Mouse (Mus musculus) adrenal gland, adult (tissue): ENCODE measurements at regions not wholly inside any gene's neighbourhood (a gene's known extent, or its start where the extent isn't known, plus 50 kb on each side); places are given as distances from the start of the nearest gene placed in this dataset.
"Not testable (repeated sequence)": the region's sequence is repeated elsewhere in the genome, so short reads cannot be mapped to it uniquely, and the experiment has no call there.

ENCODE experiments used
- DNase-seq, 2 experiments: peaks; one replicate each; pipeline ENCODE4 v3.0.0; 2022 to 2023; ENCODE audit warnings: low spot score in 1 of 2; ENCODE audit not compliant: inconsistent age in 2 of 2

- DNase-seq = no peak
Measured at GRCm38 (mm10) chr16:69937514-69938194, 74.1 kb upstream of the Speer2 start.

- DNase-seq = no peak
Measured at GRCm38 (mm10) chr16:69943635-69944034, 80.1 kb upstream of the Speer2 start.

GRCm38 (mm10) chr16:69948783-69949182 is 85.2 kb upstream of the Speer2 start:
- peak in 1 of 2 experiments; percentile 6 for DNase-seq

- no peak for DNase-seq
Measured at GRCm38 (mm10) chr16:69949339-69949738, 85.8 kb upstream of the Speer2 start.

GRCm38 (mm10) chr16:69951581-69951980 is 88.0 kb upstream of the Speer2 start:
- no peak for DNase-seq

DNA sequence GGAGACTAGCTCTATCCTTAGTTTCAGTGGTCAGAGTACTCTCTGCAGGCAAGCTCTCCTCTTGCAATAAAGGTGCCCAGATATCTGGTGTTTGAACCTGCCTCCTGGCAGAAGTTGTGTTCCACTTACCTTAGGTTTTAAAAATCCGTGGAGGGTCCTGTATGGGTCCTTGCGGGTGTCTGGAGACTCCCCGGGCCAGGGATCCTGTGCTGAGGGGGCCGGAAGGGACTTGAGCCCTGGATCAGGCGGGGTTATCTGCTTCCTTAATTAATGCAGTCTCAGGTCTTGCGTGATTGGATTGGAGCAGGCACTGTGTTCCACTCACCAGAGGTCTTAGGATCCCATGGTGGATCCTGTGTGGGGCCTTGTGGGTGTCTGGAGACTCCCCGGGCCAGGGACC is 103.0 kb upstream of the Speer2 start:
- not testable (repeated sequence) for DNase-seq

DNA sequence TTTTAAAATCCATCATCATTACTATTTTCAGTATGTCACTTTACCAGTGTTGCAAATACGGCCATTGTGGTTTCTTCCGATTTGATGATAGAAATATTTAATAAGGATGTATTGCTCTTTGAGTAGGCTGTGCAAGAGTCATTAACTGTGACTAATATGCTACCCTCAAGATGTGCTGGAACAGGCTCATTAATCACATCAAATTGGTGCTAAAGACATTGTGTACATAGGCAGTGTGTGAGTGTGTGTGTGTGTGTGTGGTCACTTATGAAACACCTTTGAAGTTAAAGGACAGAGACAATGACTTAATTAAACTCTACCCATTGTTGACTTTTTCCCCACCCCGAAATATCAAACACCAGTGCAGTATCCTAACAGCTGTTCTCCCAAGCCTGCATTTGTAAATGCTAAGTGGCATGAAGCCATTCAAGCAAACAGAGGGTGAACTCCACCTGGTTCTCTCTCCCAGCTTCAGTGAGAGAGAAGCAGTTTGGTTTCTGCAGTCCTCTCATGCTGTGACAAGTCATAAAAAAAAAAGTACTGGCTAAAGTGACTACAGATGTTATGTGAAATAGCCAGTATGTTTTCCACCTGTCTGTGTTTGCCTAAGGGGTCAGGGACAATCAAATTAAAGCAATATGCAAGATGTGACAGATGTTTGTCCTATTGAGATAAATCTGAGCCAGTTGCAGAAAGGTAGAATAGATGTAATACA is 116.4 kb upstream of the Speer2 start:
- DNase-seq = no peak

GRCm38 (mm10) chr16:69984320-69984719 is 120.8 kb upstream of the Speer2 start:
- DNase-seq = no peak

DNA sequence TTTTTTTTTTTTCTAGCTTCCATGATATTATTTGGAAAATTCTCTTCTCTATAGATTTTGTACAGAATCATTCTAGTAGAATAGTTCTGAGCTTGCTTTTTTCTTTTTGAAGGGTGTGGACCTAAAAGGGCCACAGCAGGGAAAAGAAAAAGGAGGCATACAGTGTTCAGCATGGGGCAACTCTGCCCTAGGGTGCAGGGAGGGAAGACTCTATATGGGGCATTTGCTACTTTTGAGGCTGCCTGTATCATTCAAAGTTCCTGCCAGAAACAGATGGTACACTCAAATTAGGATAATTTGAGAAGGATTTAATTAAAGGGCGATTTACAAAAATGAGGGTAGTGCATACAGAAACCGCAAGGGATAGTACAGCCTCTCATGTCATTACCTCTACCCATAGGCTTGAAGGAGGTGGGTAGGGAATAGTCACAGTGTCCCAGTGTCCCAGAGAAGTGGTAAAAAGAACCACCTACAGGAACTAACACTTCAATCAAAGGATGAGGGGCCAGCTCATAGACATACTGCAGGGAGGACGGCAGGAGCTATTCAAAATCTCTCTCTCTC is 128.4 kb upstream of the Speer2 start:
- DNase-seq = no peak

GRCm38 (mm10) chr16:69992715-69993114 is 129.2 kb upstream of the Speer2 start:
- no peak for DNase-seq

GRCm38 (mm10) chr16:70006863-70007262 is 143.3 kb upstream of the Speer2 start:
- no peak for DNase-seq

- no peak for DNase-seq
Measured at GRCm38 (mm10) chr16:70016980-70017379, 153.4 kb upstream of the Speer2 start.

DNA sequence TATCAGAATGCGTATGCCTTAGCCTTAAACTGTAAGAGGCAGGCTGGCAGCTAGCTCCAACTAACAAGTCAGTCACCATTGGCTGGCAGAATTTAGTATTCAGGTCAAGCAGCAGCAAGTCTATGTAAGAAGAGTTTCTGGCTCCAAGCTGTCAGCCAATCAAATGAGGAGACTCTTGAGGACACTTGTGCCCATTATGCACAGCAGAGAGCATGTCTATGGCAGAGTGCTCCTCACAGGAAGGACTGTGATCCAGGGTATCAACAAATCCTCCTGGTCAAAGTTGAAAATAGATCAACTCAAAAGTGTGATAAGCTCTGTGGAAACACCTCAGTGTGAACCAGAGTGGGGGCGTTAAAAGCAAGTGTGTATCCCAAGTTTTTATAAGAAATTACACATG is 156.0 kb upstream of the Speer2 start:
- no peak for DNase-seq

- DNase-seq = no peak
Measured at GRCm38 (mm10) chr16:70021436-70021835, 157.9 kb upstream of the Speer2 start.

DNA sequence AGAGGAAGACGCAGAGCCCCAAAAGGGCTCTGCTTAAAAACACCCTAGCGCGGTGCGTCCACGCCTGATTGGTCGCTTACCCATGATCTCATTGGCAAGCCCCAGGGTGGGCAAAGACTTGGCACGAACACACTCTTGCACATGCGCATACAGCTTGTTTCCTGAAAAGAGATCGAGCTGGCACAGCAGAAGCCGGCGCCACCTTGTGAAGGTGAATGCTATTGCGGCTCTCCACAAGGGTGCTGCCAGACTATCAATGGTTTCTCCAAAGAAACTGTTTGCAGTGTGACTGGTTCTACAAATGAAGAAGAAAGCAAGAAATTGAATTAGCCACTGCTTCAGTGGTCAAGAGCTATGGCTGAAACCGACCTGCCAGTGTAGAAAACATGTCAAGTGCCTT is 165.1 kb upstream of the Speer2 start:
- peak in 1 of 2 experiments; percentile 20 for DNase-seq

DNA sequence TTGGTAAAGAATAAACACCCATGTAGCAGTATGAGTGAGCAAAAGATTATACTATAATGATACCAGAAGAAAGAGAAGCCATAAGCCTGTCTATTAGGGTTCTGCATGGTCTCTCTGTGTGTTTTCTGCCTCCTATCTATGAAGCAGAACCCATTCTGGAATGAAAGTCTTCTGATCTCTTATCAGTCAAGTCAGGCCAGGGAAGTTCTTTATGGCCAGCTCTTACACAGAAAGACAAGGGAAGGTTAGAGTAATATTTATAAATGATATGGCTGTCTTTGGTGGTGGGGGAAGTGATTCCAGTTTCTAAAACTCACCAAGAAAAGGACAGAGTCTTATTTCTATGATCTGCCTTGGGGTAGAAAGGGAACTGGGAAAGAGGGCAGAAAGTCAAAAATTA is 182.0 kb upstream of the Speer2 start:
- DNase-seq = no peak

- no peak for DNase-seq
Measured at GRCm38 (mm10) chr16:70046009-70046408, 182.5 kb upstream of the Speer2 start.

DNA sequence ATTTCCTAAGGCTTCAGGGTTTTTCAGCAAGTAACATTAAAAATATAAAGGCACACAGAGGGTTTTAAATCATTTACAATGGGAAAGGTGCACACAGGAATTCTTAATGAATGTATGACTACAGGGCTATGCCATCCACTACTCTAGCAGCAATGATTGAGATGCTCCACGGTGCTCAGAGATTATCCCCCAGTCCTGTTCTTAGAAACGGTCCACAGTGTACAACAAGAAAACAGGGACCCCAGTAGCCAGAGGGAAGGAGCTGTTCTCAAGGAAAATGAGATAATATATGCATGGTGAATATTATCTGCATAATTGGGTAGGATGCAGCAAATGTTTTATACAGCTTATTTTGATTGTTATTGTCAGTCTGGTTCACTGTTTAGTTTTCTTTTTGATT is 186.3 kb upstream of the Speer2 start:
- no peak for DNase-seq

GRCm38 (mm10) chr16:70071471-70071870 is 207.9 kb upstream of the Speer2 start:
- no peak for DNase-seq

GRCm38 (mm10) chr16:70073740-70074139 is 210.2 kb upstream of the Speer2 start:
- DNase-seq = no peak

GRCm38 (mm10) chr16:70079497-70079896 is 216.0 kb upstream of the Speer2 start:
- no peak for DNase-seq

DNA sequence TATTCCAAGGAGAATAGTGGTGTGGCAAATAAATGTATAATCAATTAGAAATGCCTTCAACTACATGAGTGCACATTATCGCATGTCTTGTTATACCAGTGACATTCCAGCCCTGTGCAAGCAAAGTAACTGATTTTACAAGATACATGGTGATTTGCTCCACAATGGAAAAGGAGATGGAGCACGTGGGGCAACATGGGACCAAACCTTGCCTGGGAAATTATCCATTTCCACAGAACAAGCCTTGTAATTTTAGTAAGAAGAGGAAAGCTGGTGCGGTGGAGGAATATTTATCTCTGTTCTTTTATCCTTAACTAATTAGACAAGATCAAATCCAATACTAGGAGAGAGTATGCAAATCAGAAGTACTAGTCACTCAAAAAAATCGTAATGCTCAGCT is 222.5 kb upstream of the Gbe1 start:
- DNase-seq = no peak
